Mouse (Mus musculus): ENCODE measurements around the gene Cacna1g. TPM values are rescaled to one million over a fixed set of nuclear protein-coding genes. Genes with fewer than 3 reads are reported as not detected.

Cacna1g gene
- polyA plus RNA-seq, 1 experiment from 2014 or later, result 7.7 TPM

DNA sequence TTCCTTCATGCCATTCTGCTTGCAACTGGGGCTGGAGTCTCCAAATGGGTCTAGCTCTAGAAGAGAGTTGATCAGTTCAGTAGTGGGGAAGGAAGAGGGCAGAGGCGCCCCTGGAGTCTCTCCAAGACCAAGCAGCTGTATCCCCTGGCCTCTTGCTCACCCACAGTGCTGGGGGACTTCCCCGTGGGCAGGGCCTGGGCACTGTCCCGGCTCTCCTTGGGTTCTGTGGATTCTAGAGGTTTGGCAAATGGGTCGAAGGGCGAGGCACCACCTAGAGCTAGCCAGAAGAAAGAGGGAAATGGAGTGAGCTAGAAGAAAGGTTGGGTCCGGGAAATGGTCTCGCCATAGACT lies 17.7 kb upstream of the Cacna1g start:
- 65% methylated on average over 7 of the region's 7 CpGs for WGBS
- Histone ChIP-seq H3K36me3 (no peaks in the 10 kb centered on the region), H3K27me3 (peaks cover 21% of the 10 kb centered on the region; the same call in 1 of the 2 replicates), H3K9me3 (no peaks in the 10 kb centered on the region), H3K9ac (no peak overlapping the region), H3K4me3 (peak overlapping the region; percentile 41; the same call in 1 of the 2 replicates), H3K4me1 (peaks cover 36% of the 10 kb centered on the region), H3K4me2 (peak overlapping the region; percentile 71), H3K27ac (no peak overlapping the region)
- ATAC-seq (ENCODE audit: borderline replicate concordance, extremely low read depth, low FRiP score, low TSS enrichment), result no peak

DNA sequence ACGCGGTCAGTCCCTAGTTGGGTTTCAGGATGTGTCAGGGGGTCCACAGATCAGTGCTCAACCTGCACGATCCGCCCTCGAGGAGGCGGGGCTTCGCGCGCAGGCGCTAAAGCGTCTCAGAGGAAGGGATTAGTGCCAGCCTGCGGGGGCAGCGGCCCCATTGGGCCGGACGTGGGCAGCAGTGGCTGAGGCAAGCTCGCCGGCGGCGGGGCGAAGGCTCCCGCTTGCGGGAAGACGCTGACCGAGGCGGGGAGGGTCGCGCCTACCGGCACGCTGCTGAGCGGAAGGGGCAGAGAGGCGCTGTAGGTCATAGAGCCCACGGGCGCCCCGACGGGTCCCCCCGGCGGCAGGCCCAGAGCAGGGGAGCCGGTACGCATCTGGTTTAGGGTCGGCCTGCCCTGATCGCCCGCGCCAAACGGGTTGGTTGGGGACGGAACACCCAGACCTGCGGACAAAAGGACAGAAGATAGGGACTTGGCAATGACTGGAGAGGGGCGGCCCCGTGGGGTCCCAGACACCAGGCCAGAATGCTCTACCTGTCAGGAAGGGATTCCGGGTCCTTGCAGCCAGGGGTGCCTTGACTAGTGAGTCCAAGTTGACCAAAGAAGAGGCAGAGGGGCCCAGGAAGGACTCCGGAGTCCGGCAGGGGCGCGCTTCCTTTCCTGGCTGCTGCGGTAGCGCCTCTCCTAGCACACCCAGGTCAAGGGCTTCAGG lies 17.2 kb upstream of the Cacna1g start:
- Histone ChIP-seq H3K27ac (no peak overlapping the region), H3K4me3 (peak overlapping the region; percentile 41), H3K9ac (peak overlapping the region; percentile 33; the same call in 1 of the 2 replicates), H3K27me3 (peaks cover 26% of the 10 kb centered on the region), H3K4me2 (peak overlapping the region; percentile 71), H3K36me3 (no peaks in the 10 kb centered on the region), H3K9me3 (no peaks in the 10 kb centered on the region), H3K4me1 (peaks cover 36% of the 10 kb centered on the region)
- no peak for ATAC-seq (ENCODE audit: borderline replicate concordance, extremely low read depth, low FRiP score, low TSS enrichment)
- 10% methylated on average over 55 of the region's 55 CpGs for WGBS

DNA sequence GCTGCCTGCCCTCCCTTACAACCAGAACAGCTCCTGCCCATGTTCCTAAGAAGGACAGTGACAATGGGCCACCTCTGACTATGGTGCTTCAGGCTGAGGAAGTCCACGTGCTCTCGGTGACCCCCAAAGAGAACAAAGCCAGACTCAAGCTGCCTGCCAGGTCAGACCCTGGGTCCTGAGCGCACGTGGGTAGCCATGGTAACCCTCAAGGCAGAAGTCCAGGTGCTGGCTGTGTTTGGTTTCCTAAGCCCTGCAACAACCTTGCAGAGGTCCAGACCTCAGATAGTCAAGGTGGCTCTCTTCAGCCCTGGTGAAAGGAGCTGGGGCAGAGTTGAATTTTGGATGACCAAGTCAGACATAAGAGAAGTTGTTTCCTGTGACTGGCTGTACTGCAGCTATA lies 15.7 kb upstream of the Cacna1g start:
- Histone ChIP-seq H3K4me2 (no peak overlapping the region), H3K27ac (no peak overlapping the region), H3K9ac (no peak overlapping the region), H3K9me3 (no peaks in the 10 kb centered on the region), H3K27me3 (peaks cover 26% of the 10 kb centered on the region), H3K36me3 (no peaks in the 10 kb centered on the region), H3K4me3 (no peak overlapping the region), H3K4me1 (peaks cover 35% of the 10 kb centered on the region)
- 27% methylated on average over 4 of the region's 4 CpGs for WGBS
- ATAC-seq (ENCODE audit: borderline replicate concordance, extremely low read depth, low FRiP score, low TSS enrichment), result no peak

DNA sequence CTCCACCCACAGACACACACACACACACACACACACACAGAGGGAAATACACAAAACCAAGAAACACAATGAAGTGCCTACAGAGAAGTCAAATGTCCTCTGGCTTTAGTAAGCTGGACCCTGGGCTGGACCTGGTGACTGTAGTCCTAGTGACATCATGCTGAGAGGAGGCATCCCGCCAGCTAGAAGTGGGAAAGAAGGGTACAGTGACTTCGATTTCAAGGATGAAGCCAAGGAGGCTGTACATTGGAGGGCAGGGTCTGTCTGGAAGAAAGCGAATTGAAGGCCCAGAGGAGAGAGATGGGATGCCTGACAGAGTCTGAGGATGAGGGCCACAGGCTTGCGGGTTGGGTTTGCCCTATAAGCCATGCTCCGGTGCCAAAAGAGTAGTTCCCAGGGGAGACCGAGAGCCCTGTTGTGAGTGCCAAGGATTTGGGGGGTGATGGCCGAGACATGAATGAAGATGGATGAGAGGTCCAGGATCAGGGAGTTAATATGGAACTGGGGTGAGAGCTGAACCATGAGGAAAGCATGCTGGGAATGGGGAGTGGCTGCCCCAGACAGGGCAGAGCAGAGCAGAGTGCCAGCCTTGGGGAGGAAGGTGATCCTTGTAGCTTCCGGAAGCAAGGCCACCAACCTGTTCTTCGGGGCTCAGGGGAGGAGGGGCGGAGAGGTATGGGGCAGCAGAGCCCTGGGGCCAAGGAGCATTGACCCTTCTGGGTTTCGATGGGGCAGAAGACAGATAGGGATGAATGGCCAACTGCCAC lies 15.0 kb upstream of the Cacna1g start:
- Histone ChIP-seq H3K4me1 (peaks cover 28% of the 10 kb centered on the region), H3K27ac (no peak overlapping the region), H3K9ac (no peak overlapping the region), H3K27me3 (peaks cover 26% of the 10 kb centered on the region), H3K9me3 (no peaks in the 10 kb centered on the region), H3K4me3 (no peak overlapping the region), H3K4me2 (no peak overlapping the region), H3K36me3 (no peaks in the 10 kb centered on the region)
- WGBS, result 76% methylated on average over 11 of the region's 11 CpGs
- no peak for ATAC-seq (ENCODE audit: borderline replicate concordance, extremely low read depth, low FRiP score, low TSS enrichment)

- no peak within 1 kb of the TSS for H3K4me3 ChIP-seq
- H3K4me1 ChIP-seq, result peaks cover 9% of the 10 kb centered on the region
- WGBS, result 2% methylated on average over 24 of the region's 24 CpGs
- H3K36me3 ChIP-seq, result no peaks in the 10 kb centered on the region
- no peaks in the 10 kb centered on the region for H3K9me3 ChIP-seq
- peak; percentile 66; the same call in 1 of the 2 replicates for ATAC-seq (ENCODE audit: borderline replicate concordance, extremely low read depth, low FRiP score, low TSS enrichment)
- H3K4me2 ChIP-seq, result peak within 1 kb of the TSS; percentile 44
- H3K27me3 ChIP-seq, result peaks cover 11% of the 10 kb centered on the region
- H3K9ac ChIP-seq, result no peak within 1 kb of the TSS
- H3K27ac ChIP-seq, result no peak within 1 kb of the TSS
Observed at GRCm38 (mm10) chr11:94486001-94486400, 12.0 kb upstream of the Cacna1g start, which contains the start of gene Spata20. Gene Spata20, minus strand, starts transcription at chr11:94486179.

DNA sequence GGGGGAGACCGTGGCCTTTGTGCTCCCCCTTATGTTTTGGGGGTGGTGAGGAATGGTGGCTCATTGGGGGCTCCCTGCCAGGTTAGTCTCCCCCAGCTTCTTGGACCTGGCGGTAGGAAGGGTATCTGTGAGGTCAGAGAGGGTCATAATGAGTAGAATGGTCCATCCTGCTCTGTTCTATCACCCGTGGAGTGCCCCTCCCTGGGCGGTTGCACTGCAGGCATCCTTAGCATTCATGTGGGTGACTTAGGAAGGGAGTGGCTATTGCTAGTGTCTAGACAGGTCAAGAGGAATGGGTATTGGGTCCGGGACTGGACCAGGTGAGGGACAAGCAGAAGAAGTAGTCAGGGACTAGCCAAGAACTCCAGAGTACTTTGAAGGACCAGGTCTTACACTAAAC lies 11.2 kb upstream of the Cacna1g start:
- no peak overlapping the region for H3K4me3 ChIP-seq
- no peaks in the 10 kb centered on the region for H3K9me3 ChIP-seq
- H3K9ac ChIP-seq, result no peak overlapping the region
- WGBS, result 72% methylated on average over 5 of the region's 5 CpGs
- ATAC-seq (ENCODE audit: borderline replicate concordance, extremely low read depth, low FRiP score, low TSS enrichment), result no peak
- H3K4me2 ChIP-seq, result no peak overlapping the region
- peaks cover 4% of the 10 kb centered on the region for H3K4me1 ChIP-seq
- H3K27me3 ChIP-seq, result peaks cover 5% of the 10 kb centered on the region
- H3K36me3 ChIP-seq, result no peaks in the 10 kb centered on the region
- no peak overlapping the region for H3K27ac ChIP-seq

DNA sequence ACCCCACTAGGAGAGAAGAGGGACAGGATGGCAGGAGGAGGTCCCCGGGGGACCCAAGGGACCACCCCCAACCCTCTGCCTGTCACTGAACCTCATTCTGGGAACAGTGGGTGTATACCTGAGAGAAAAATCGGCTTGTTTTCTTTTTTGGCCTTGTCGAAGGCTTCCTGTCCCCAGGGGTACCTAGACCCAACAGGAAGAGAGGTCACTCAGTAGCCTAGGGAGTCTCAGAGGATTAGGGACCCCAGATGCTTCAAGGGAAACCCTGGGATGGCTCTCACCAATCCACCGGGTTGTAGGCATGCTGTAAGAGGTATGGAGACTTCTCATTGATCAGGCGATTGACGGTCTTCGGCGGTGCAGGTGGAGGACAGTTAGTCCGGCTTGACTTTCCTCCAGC lies 10.6 kb upstream of the Cacna1g start:
- H3K27me3 ChIP-seq, result peaks cover 5% of the 10 kb centered on the region
- H3K9me3 ChIP-seq, result no peaks in the 10 kb centered on the region
- 86% methylated on average over 9 of the region's 9 CpGs for WGBS
- peaks cover 4% of the 10 kb centered on the region for H3K4me1 ChIP-seq
- H3K9ac ChIP-seq, result no peak overlapping the region
- no peaks in the 10 kb centered on the region for H3K36me3 ChIP-seq
- no peak overlapping the region for H3K4me2 ChIP-seq
- no peak overlapping the region for H3K4me3 ChIP-seq
- no peak for ATAC-seq (ENCODE audit: borderline replicate concordance, extremely low read depth, low FRiP score, low TSS enrichment)
- no peak overlapping the region for H3K27ac ChIP-seq

DNA sequence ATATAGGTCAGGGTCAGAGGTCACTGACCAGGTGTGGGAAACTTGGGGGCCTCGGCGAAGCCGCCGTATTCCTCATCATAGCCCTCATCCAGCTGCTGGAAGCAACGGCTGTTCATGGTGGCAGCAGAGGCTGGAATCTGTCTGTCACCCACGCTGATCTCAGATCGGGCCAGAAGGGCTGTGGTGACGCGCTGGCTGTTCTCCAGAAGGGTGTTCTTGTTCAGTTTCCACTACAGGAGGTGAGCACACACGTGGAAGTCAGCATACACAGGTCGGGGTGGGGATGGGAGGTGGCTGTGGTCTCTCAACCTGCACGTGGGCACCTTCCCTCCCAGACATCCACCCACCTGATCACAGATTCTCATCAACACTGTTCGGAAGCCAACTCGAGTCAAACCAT lies 9.9 kb upstream of the Cacna1g start:
- Histone ChIP-seq H3K9me3 (no peaks in the 10 kb centered on the region), H3K4me1 (peaks cover 4% of the 10 kb centered on the region), H3K4me2 (no peak overlapping the region), H3K4me3 (no peak overlapping the region), H3K27me3 (peaks cover 5% of the 10 kb centered on the region), H3K27ac (no peak overlapping the region), H3K36me3 (no peaks in the 10 kb centered on the region), H3K9ac (no peak overlapping the region)
- WGBS, result 74% methylated on average over 14 of the region's 14 CpGs
- no peak for ATAC-seq (ENCODE audit: borderline replicate concordance, extremely low read depth, low FRiP score, low TSS enrichment)

DNA sequence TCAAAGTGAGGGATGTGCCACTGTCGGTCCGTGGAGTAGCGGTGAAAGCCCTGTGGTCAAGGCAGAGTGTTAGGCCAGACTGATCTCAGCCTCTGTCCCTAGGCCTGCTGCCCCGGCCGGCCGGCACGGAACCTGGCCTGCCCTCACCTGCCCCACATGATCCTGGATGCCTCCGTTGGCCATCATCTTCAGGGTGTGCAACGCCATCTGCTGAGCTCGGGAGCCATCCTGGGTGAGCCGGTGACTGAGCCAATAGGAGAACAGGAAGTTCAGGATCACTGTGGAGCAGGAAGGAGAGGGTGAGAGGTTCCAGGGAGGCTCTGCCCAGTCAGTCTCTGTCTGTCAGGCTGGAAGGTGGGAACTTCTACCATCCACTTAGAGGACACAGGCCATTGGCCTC lies 9.4 kb upstream of the Cacna1g start:
- no peak overlapping the region for H3K4me3 ChIP-seq
- WGBS, result 75% methylated on average over 11 of the region's 11 CpGs
- ATAC-seq (ENCODE audit: borderline replicate concordance, extremely low read depth, low FRiP score, low TSS enrichment), result no peak

GRCm38 (mm10) chr11:94482738-94483137 lies 8.7 kb upstream of the Cacna1g start:
- no peaks in the 10 kb centered on the region for H3K9me3 ChIP-seq
- H3K4me1 ChIP-seq, result peaks cover 4% of the 10 kb centered on the region
- H3K27ac ChIP-seq, result no peak overlapping the region
- no peak overlapping the region for H3K4me2 ChIP-seq
- no peaks in the 10 kb centered on the region for H3K36me3 ChIP-seq
- no peak for ATAC-seq (ENCODE audit: borderline replicate concordance, extremely low read depth, low FRiP score, low TSS enrichment)
- peaks cover 11% of the 10 kb centered on the region for H3K27me3 ChIP-seq
- H3K4me3 ChIP-seq, result no peak overlapping the region
- 87% methylated on average over 11 of the region's 11 CpGs for WGBS
- H3K9ac ChIP-seq, result no peak overlapping the region

More for the DNA sequence above, 9.4 kb upstream of the Cacna1g start:
- H3K36me3 ChIP-seq, result no peaks in the 10 kb centered on the region
- H3K27ac ChIP-seq, result no peak overlapping the region
- no peaks in the 10 kb centered on the region for H3K9me3 ChIP-seq
- peaks cover 4% of the 10 kb centered on the region for H3K4me1 ChIP-seq
- H3K9ac ChIP-seq, result no peak overlapping the region
- H3K4me2 ChIP-seq, result no peak overlapping the region
- peaks cover 5% of the 10 kb centered on the region for H3K27me3 ChIP-seq

GRCm38 (mm10) chr11:94481963-94482362 lies 8.0 kb upstream of the Cacna1g start:
- Histone ChIP-seq H3K4me3 (no peak overlapping the region), H3K4me2 (no peak overlapping the region), H3K27ac (no peak overlapping the region), H3K27me3 (peaks cover 19% of the 10 kb centered on the region), H3K4me1 (peaks cover 4% of the 10 kb centered on the region), H3K9me3 (no peaks in the 10 kb centered on the region), H3K36me3 (no peaks in the 10 kb centered on the region), H3K9ac (no peak overlapping the region)
- ATAC-seq (ENCODE audit: borderline replicate concordance, extremely low read depth, low FRiP score, low TSS enrichment), result no peak
- 86% methylated on average over 7 of the region's 7 CpGs for WGBS

GRCm38 (mm10) chr11:94480382-94480781 lies 6.4 kb upstream of the Cacna1g start:
- H3K4me2 ChIP-seq, result no peak overlapping the region
- 82% methylated on average over 9 of the region's 9 CpGs for WGBS
- H3K9ac ChIP-seq, result no peak overlapping the region
- ATAC-seq (ENCODE audit: borderline replicate concordance, extremely low read depth, low FRiP score, low TSS enrichment), result no peak
- H3K4me3 ChIP-seq, result no peak overlapping the region
- no peak overlapping the region for H3K27ac ChIP-seq
- peaks cover 27% of the 10 kb centered on the region for H3K27me3 ChIP-seq
- H3K9me3 ChIP-seq, result no peaks in the 10 kb centered on the region
- peaks cover 7% of the 10 kb centered on the region for H3K4me1 ChIP-seq
- no peaks in the 10 kb centered on the region for H3K36me3 ChIP-seq

Data from lung, embryonic 15.5 days (tissue).